Mouse (Mus musculus) heart, postnatal 0 days (tissue): ENCODE data around the gene Arhgap24.

ENCODE experiments used
- CTCF ChIP-seq: IDR thresholded peaks from 2 replicates; pipeline ENCODE4 v1.5.1; 2016; ENCODE audit warnings: antibody characterized with exemption, control low read depth, low read depth
- EP300 ChIP-seq: IDR thresholded peaks from 2 replicates; pipeline ENCODE4 v1.6.1; 2016; ENCODE audit warnings: antibody characterized with exemption, low read depth

GRCm38 (mm10) chr5:102460452-102461197 is 20.6 kb upstream of the Arhgap24 start:
- no peak for TF ChIP-seq CTCF
- no peak for TF ChIP-seq EP300
